Mouse (Mus musculus) liver, adult 2 months (tissue): ENCODE measurements at regions not wholly inside any gene's neighbourhood (a gene's known extent, or its start where the extent isn't known, plus 50 kb on each side); places are given as distances from the start of the nearest gene placed in this dataset.

Experiments used
- CTCF ChIP-seq: fragments of 200-500 bp; IDR thresholded peaks from 2 replicates; pipeline ENCODE4 v1.5.1; 2011; ENCODE audit warnings: low read depth, low read length, control low read depth
- POLR2A ChIP-seq: fragments of 200-500 bp; IDR thresholded peaks from 2 replicates; pipeline ENCODE4 v1.6.1; 2011; ENCODE audit warnings: low read length, control low read depth; ENCODE audit not compliant: insufficient read depth; ENCODE audit errors: extremely low read depth

DNA sequence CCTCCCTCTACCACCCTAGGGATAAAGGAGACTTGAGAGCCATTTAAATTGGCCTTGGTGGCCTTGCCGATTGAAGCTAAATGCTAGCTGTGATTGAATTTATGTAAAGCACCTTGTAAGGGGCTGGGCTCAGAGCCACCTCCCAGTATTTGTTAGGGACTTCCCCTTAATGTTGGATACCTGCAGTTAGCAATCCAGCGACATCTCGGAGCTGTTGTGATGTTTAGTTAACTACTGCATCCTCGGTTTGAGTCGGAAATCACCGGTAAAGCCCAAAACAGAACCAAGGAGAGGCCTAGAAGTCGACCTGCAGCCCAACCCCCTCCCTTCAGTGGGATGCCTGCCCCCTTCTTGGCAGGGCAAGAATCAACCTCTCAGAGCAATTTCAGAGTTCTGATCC is 236.3 kb downstream of the Cd83 start:
- TF ChIP-seq CTCF (no peak), POLR2A (no peak)
